Mouse (Mus musculus) testis, adult 2 months (tissue): Measurements from ENCODE around the gene Cnih1.

ENCODE experiments used
- CTCF ChIP-seq: fragments of 200-500 bp; IDR thresholded peaks from 2 replicates; pipeline ENCODE4 v1.5.1; 2012; ENCODE audit warnings: low read depth, mild to moderate bottlenecking, inconsistent platforms, low read length, moderate library complexity; ENCODE audit not compliant: control insufficient read depth, insufficient read depth, insufficient replicate concordance
- POLR2A ChIP-seq: fragments of 200-500 bp; IDR thresholded peaks from 2 replicates; pipeline ENCODE4 v1.6.1; 2012; ENCODE audit warnings: low read depth, mild to moderate bottlenecking, inconsistent platforms, low read length, moderate library complexity; ENCODE audit not compliant: control insufficient read depth

- TF ChIP-seq CTCF (no peak), POLR2A (no peak)
Measured at GRCm38 (mm10) chr14:46807927-46808326, 19.7 kb upstream of the Cnih1 start.
